ENCODE assay signal across 10 mouse cellular contexts in the genomic region with DNA sequence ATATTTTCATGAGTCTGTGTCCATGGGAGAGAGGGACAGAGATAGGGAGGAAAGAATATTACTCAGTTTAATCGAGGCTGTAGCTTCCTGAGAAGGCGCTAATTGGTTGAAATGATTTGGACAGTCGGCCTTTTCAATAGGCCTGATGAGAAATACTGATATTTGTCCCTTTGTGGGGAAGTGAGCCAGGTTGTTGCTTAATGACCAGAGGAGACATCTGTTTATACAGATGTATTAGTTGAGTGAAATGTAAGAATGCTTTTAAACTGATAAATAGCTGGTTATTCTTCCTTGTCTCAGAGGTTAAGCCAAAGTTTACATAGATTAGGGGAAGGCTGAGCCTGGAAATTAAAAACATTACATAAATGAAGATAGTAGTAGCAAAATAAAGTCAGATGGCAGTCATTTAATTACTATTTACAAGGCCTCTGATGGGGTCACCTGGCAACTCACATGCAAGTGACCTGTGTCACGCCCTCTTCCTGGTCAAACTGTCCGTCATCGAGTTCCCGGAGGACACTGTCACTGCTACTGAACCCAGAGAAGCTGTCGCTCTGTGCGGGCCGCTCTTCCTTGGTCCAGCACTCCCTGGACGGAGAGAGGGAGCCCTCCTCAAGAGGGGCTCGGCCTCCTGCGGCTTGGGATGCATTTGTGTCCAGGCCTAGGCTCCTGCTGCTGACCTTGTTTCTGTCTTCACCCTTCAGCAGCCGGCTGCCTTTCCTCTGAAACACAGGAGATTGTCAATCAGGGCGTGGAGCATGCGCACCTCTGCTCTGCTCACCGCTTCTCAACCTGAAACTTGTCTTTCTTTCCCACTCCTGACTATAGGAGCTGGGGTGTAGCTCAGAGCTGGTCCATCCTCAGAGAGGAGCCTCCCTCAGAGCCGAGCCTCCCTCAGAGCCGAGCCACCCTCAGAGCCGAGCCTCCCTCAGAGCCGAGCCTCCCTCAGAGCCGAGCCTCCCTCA. TPM values are rescaled to one million over a fixed set of nuclear protein-coding genes. Genes with fewer than 3 reads are reported as not detected.
DNase-seq lines count a peak whose midpoint lies in the region; ATAC-seq and TF ChIP-seq lines count a peak whose summit lies in the region.
"Had no signal": no experiment of that assay in that cellular context is flagged by ENCODE, and none has a peak within 500 bp of the region (broad histone marks: within the 10 kb centered on the region; RNA-seq: fewer than 3 reads in every experiment).

No protein-coding gene starts in this region.

- H3K4me1 ChIP-seq in E14TG2a.4 (replicated peaks; ENCODE audit: low read depth, low read length): peaks cover 12% of the 10 kb centered on the region
- no peaks in the 10 kb centered on the region for H3K4me1 ChIP-seq in forebrain, embryonic 12.5 days
- peaks cover 7% of the 10 kb centered on the region for H3K4me1 ChIP-seq in liver, embryonic 13.5 days (replicated peaks)

- H3K27me3 ChIP-seq in E14TG2a.4 (ENCODE audit: insufficient read depth, low read length): no peaks in the 10 kb centered on the region
- no peaks in the 10 kb centered on the region for H3K27me3 ChIP-seq in forebrain, embryonic 12.5 days
- H3K27me3 ChIP-seq in liver, embryonic 13.5 days: no peaks in the 10 kb centered on the region

- WGBS in forebrain, embryonic 12.5 days: 60% methylated on average over 22 of the region's 22 CpGs
- WGBS in liver, embryonic 13.5 days (ENCODE audit: insufficient replicate concordance): 65% methylated on average over 22 of the region's 22 CpGs

- H3K36me3 ChIP-seq in E14TG2a.4 (ENCODE audit: insufficient read depth, low read length): no peaks in the 10 kb centered on the region
- H3K36me3 ChIP-seq in forebrain, embryonic 12.5 days (replicated peaks): no peaks in the 10 kb centered on the region
- H3K36me3 ChIP-seq in liver, embryonic 13.5 days: no peaks in the 10 kb centered on the region

- H3K9ac ChIP-seq in forebrain, embryonic 12.5 days: peak overlapping the region; percentile 29; the same call in 1 of the 2 replicates
- H3K9ac ChIP-seq in liver, embryonic 13.5 days: no peak overlapping the region
- H3K9ac ChIP-seq: liver, embryonic 14.5 days had no signal

- peak; percentile 58; the same call in 1 of the 2 replicates for ATAC-seq in cerebellum, adult (ENCODE audit: insufficient number of reproducible peaks, low FRiP score, low TSS enrichment)
- no peak for ATAC-seq in forebrain, embryonic 12.5 days (ENCODE audit: low FRiP score)
- ATAC-seq in liver, embryonic 13.5 days (ENCODE audit: low read depth): 0 out of 2 replicates have a peak, but pooled peaks have one; percentile 10
- ATAC-seq in erythroid progenitor cell, adult 5-6 weeks (replicated peaks; ENCODE audit: low FRiP score, poor library complexity, severe bottlenecking): no peak

- H3K9me3 ChIP-seq in E14TG2a.4 (ENCODE audit: low read length): peaks cover 10% of the 10 kb centered on the region; the same call in 1 of the 2 replicates
- H3K9me3 ChIP-seq in forebrain, embryonic 12.5 days: peaks cover 6% of the 10 kb centered on the region; the same call in 1 of the 2 replicates
- H3K9me3 ChIP-seq in liver, embryonic 13.5 days (replicated peaks): peaks cover 5% of the 10 kb centered on the region; the same call in 1 of the 2 replicates

- no peak overlapping the region for H3K27ac ChIP-seq in forebrain, embryonic 12.5 days
- H3K27ac ChIP-seq in liver, embryonic 13.5 days: no peak overlapping the region
- H3K27ac ChIP-seq: liver, embryonic 14.5 days had no signal

- peak overlapping the region; percentile 29 for H3K4me2 ChIP-seq in forebrain, embryonic 12.5 days
- peak overlapping the region; percentile 28; the same call in 1 of the 2 replicates for H3K4me2 ChIP-seq in liver, embryonic 13.5 days

- H3K4me3 ChIP-seq in E14TG2a.4 (replicated peaks; ENCODE audit: low read length): peak overlapping the region; percentile 60
- H3K4me3 ChIP-seq in forebrain, embryonic 12.5 days (replicated peaks): peak overlapping the region; percentile 18; the same call in 1 of the 2 replicates
- H3K4me3 ChIP-seq in liver, embryonic 13.5 days (replicated peaks): 0 out of 2 replicates have a peak overlapping the region, but pooled peaks have one; percentile 12

- TF ChIP-seq CTCF in E14TG2a.4 (conservative IDR thresholded peaks at IDR 0.05; ENCODE audit: low read length): no peak

- no peak for DNase-seq in cerebellum, adult 11-12 months
- no peak for DNase-seq in liver, embryonic 13.5 days
- no peak for DNase-seq in layer of hippocampus, postnatal 14 days (ENCODE audit: low spot score in 2 of 2)
- DNase-seq in left cerebral cortex, adult 9 months (ENCODE audit: low spot score in 2 of 2): no peak
- DNase-seq: thymus, postnatal 14 days had no signal

RNA-seq across cellular contexts. Expression of a gene that starts 40.6 kb away (rescaled TPM):
- 148 and 157 TPM in 2 replicates for polyA plus RNA-seq in forebrain, embryonic 12.5 days (2016; fragmentation: Nextera tagmentation; extraction: Ambion mirVana)
- polyA plus RNA-seq in liver, embryonic 13.5 days (2015; fragmentation: Nextera tagmentation; extraction: Ambion mirVana): 45.0 and 58.2 TPM in 2 replicates
- 31.9 and 42.2 TPM in 2 replicates for total RNA-seq in erythroid progenitor cell, adult 5-6 weeks (2015; ENCODE audit: low replicate concordance)
- 46.0 and 70.0 TPM in 2 replicates for total RNA-seq in erythroid progenitor cell, adult 5-6 weeks (2017; ENCODE audit: low replicate concordance)
- total RNA-seq in layer of hippocampus, postnatal 14 days (2021): 10 to 100 TPM; 63.3 to 67.0 TPM

RNA-seq across cellular contexts. Expression of a gene that starts 54.9 kb away (rescaled TPM):
- polyA plus RNA-seq in forebrain, embryonic 12.5 days (2016; fragmentation: Nextera tagmentation; extraction: Ambion mirVana): 10.8 and 11.4 TPM in 2 replicates
- polyA plus RNA-seq in liver, embryonic 13.5 days (2015; fragmentation: Nextera tagmentation; extraction: Ambion mirVana): 0.52 and 0.81 TPM in 2 replicates
- total RNA-seq in erythroid progenitor cell, adult 5-6 weeks (2015; ENCODE audit: low replicate concordance): not detected in 2 replicates
- not detected in 2 replicates for total RNA-seq in erythroid progenitor cell, adult 5-6 weeks (2017; ENCODE audit: low replicate concordance)
- total RNA-seq in layer of hippocampus, postnatal 14 days (2021): 10 to 100 TPM; 29.6 to 31.8 TPM

Comparison
In these comparisons a context has a peak if more than half of its experiments do, and no peak if none do; other contexts are left out.
1. ATAC-seq: peak in cerebellum, adult (single experiment) and liver, embryonic 13.5 days (single experiment); none in forebrain, embryonic 12.5 days (single experiment) and erythroid progenitor cell, adult 5-6 weeks (single experiment).
2. RNA of a gene that starts 54.9 kb away (total RNA-seq): 29.6 to 31.8 TPM in layer of hippocampus, postnatal 14 days; not detected in erythroid progenitor cell, adult 5-6 weeks; every median in the first group is over 10 times any median in the second.
3. Peak in every context shown above with its lines, with median percentiles within 50 percentile points of each other: H3K4me3 ChIP-seq.